Mouse (Mus musculus) embryo, embryonic 9.5 days (tissue): ENCODE measurements around the gene Sgsh.
"Not testable (repeated sequence)": the region's sequence is repeated elsewhere in the genome, so short reads cannot be mapped to it uniquely, and the experiment has no call there.

ENCODE experiments used
- DNase-seq: peaks from one replicate; pipeline ENCODE4 v3.0.0-alpha.2; 2017; ENCODE audit errors: extremely low spot score

Sgsh gene

GRCm38 (mm10) chr11:119355443-119356385 is at the start of gene Sgsh, which contains the start of gene Slc26a11:
TSS of gene Sgsh (minus strand) at chr11:119355536.
TSS of gene Slc26a11 (plus strand) at chr11:119355557.
- DNase-seq, result peak; percentile 89

GRCm38 (mm10) chr11:119404627-119405026 is 49.3 kb upstream of the Sgsh start:
- DNase-seq, result peak; percentile 41

- no peak for DNase-seq
These were observed 47.3 kb upstream of the Sgsh start for GRCm38 (mm10) chr11:119402501-119403160.

GRCm38 (mm10) chr11:119396461-119396860 is 41.1 kb upstream of the Sgsh start:
- DNase-seq, result no peak

GRCm38 (mm10) chr11:119395931-119396330 is 40.6 kb upstream of the Sgsh start:
- no peak for DNase-seq

- no peak for DNase-seq
These were observed 40.1 kb upstream of the Sgsh start for GRCm38 (mm10) chr11:119395394-119395793.

- no peak for DNase-seq
These were observed 38.9 kb upstream of the Sgsh start for GRCm38 (mm10) chr11:119394210-119394609.

GRCm38 (mm10) chr11:119393483-119393804 is 38.1 kb upstream of the Sgsh start:
- no peak for DNase-seq

GRCm38 (mm10) chr11:119392800-119393482 is 37.6 kb upstream of the Sgsh start, which contains the start of gene Rnf213:
TSS of gene Rnf213 (plus strand) at chr11:119393100.
- peak; percentile 59 for DNase-seq

- no peak for DNase-seq
These were observed 36.8 kb upstream of the Sgsh start for GRCm38 (mm10) chr11:119392001-119392614.

GRCm38 (mm10) chr11:119391386-119392000 is 36.2 kb upstream of the Sgsh start:
- DNase-seq, result no peak

- DNase-seq, result peak; percentile 59
These were observed 35.2 kb upstream of the Sgsh start for GRCm38 (mm10) chr11:119390271-119391231.

- peak; percentile 77 for DNase-seq
These were observed 34.5 kb upstream of the Sgsh start for GRCm38 (mm10) chr11:119389851-119390270.

- not testable (repeated sequence) for DNase-seq
These were observed 31.9 kb upstream of the Sgsh start for GRCm38 (mm10) chr11:119387273-119387672.

GRCm38 (mm10) chr11:119386306-119386705 is 31.0 kb upstream of the Sgsh start:
- no peak for DNase-seq

GRCm38 (mm10) chr11:119384904-119385303 is 29.6 kb upstream of the Sgsh start:
- no peak for DNase-seq

GRCm38 (mm10) chr11:119382338-119382850 is 27.1 kb upstream of the Sgsh start:
- DNase-seq, result no peak

- no peak for DNase-seq
These were observed 26.4 kb upstream of the Sgsh start for GRCm38 (mm10) chr11:119381631-119382337.

GRCm38 (mm10) chr11:119378551-119378950 is 23.2 kb upstream of the Sgsh start:
- no peak for DNase-seq
